Mouse (Mus musculus): Measurements from ENCODE around the gene Ndufc2. TPM values are rescaled to one million over a fixed set of nuclear protein-coding genes. Genes with fewer than 3 reads are reported as not detected.

Ndufc2 gene
- polyA plus RNA-seq, 2 experiments from 2014 or later: 212 to 215 TPM

- ATAC-seq: no peak
Observed at GRCm38 (mm10) chr7:97387561-97388147, 12.1 kb upstream of the Ndufc2 start.

GRCm38 (mm10) chr7:97388541-97388940 lies 11.3 kb upstream of the Ndufc2 start:
- no peak for ATAC-seq

GRCm38 (mm10) chr7:97391293-97392078 lies 8.3 kb upstream of the Ndufc2 start:
- no peak for ATAC-seq

GRCm38 (mm10) chr7:97392079-97392445 lies 7.7 kb upstream of the Ndufc2 start:
- ATAC-seq: no peak

- ATAC-seq: no peak
Observed at GRCm38 (mm10) chr7:97394375-97394774, 5.4 kb upstream of the Ndufc2 start.

- no peak for ATAC-seq
Observed at GRCm38 (mm10) chr7:97398943-97399342, 860 bp upstream of the Ndufc2 start.

- ATAC-seq: no peak
Observed at GRCm38 (mm10) chr7:97407145-97407544, 7.3 kb downstream of the Ndufc2 start.

GRCm38 (mm10) chr7:97411106-97411505 lies 11.3 kb downstream of the Ndufc2 start:
- ATAC-seq: no peak

GRCm38 (mm10) chr7:97411575-97411974 lies 11.8 kb downstream of the Ndufc2 start:
- no peak for ATAC-seq

- ATAC-seq: no peak
Observed at GRCm38 (mm10) chr7:97413981-97414380, 14.2 kb downstream of the Ndufc2 start.

- no peak for ATAC-seq
Observed at GRCm38 (mm10) chr7:97414426-97414825, 14.6 kb downstream of the Ndufc2 start.

GRCm38 (mm10) chr7:97414915-97415687 lies 15.3 kb downstream of the Ndufc2 start:
- ATAC-seq: no peak

- ATAC-seq: no peak
Observed at GRCm38 (mm10) chr7:97416473-97416872, 16.7 kb downstream of the Ndufc2 start.

GRCm38 (mm10) chr7:97416906-97417777 lies 17.3 kb downstream of the Ndufc2 start, which contains the start of gene Thrsp:
Thrsp (minus strand) TSS chr7:97417730.
- no peak for ATAC-seq

GRCm38 (mm10) chr7:97418717-97419116 lies 18.9 kb downstream of the Ndufc2 start:
- ATAC-seq: no peak

GRCm38 (mm10) chr7:97419163-97419562 lies 19.4 kb downstream of the Ndufc2 start:
- ATAC-seq: no peak

GRCm38 (mm10) chr7:97420406-97420805 lies 20.6 kb downstream of the Ndufc2 start:
- ATAC-seq: no peak

- ATAC-seq: no peak
Observed at GRCm38 (mm10) chr7:97420958-97421651, 21.3 kb downstream of the Ndufc2 start.

GRCm38 (mm10) chr7:97423754-97424153 lies 24.0 kb downstream of the Ndufc2 start:
- ATAC-seq: no peak

GRCm38 (mm10) chr7:97424621-97425245 lies 24.9 kb downstream of the Ndufc2 start:
- peak; percentile 75 for ATAC-seq

GRCm38 (mm10) chr7:97426566-97426965 lies 26.8 kb downstream of the Ndufc2 start:
- no peak for ATAC-seq
